Mouse (Mus musculus): ENCODE data around the gene Kif3a. TPM values are rescaled to one million over a fixed set of nuclear protein-coding genes. Genes with fewer than 3 reads are reported as not detected.

Gene Kif3a
- total and polyA plus RNA-seq, 2 experiments from 2014 or later: 6.1 to 23.7 TPM

DNA sequence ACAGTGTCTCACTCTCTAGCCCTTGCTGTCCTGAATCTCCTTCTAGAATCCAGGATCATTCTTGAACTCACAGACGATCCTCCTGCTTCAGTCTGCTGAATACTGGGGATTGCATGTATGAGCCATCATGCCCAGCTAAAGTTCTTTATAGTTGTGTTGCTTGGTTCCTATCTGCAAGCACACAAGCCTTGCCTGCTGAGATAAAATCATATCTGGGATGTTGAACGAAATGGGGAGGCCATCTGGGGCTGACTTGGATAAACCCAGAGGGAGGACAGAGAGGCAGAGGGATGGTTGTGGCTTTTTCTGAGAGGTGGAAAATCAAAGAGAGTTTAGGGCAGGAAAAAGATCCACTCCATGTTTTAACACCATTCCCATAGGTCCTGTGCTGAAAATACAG, 5.2 kb upstream of the Kif3a start:
- Histone ChIP-seq H3K27ac (ENCODE audit: low read depth) (no peak overlapping the region), H3K4me2 (ENCODE audit: low read depth, low read length) (no peak overlapping the region), H3K27me3 (ENCODE audit: control insufficient read depth, insufficient read depth, low read length) (no peaks in the 10 kb centered on the region), H3K4me1 (ENCODE audit: control insufficient read depth, insufficient read depth) (no peaks in the 10 kb centered on the region), H3K9ac (replicated peaks; ENCODE audit: low read depth, low read length) (no peak overlapping the region), H3K36me3 (replicated peaks; ENCODE audit: control insufficient read depth, insufficient read depth, low read length) (no peaks in the 10 kb centered on the region), H3K4me3 (ENCODE audit: low read depth, low read length) (no peak overlapping the region), H3K9me3 (replicated peaks; ENCODE audit: control insufficient read depth, low read length) (no peaks in the 10 kb centered on the region)
- DNase-seq (ENCODE audit: low spot score) (no peak), ATAC-seq (ENCODE audit: insufficient read depth, low read depth) (no peak)
- TF ChIP-seq EP300 (IDR thresholded peaks at IDR 0.05; ENCODE audit: low read depth) (no peak), CTCF (IDR thresholded peaks at IDR 0.05; ENCODE audit: low read depth) (no peak)
- 55% methylated on average over 2 of the region's 2 CpGs for WGBS

DNA sequence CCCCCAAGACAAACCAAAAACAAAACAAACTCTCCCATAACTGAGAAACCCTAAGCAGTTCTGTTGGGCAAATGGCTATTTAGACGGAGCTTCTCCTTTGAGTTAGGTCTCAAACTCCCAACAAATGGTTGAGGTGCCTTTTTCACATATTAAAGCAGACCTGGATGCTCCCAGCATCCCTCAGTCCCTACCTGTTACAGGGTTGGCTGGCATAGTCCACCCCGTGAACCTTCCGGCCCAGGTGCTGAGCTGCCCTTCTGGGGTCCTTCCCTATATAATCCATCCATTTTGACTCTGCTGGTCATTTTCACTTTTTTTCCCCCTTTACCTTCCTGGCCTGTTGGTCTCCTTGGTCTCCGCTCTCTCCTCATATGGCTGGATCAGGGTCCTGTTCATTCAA, 533 bp upstream of the Kif3a start:
- ATAC-seq (ENCODE audit: insufficient read depth, low read depth) (peak; percentile 7; the same call in 1 of the 2 replicates), DNase-seq (ENCODE audit: low spot score) (no peak)
- Histone ChIP-seq H3K36me3 (replicated peaks; ENCODE audit: control insufficient read depth, insufficient read depth, low read length) (no peaks in the 10 kb centered on the region), H3K4me3 (ENCODE audit: low read depth, low read length) (peak overlapping the region; percentile 81), H3K4me2 (ENCODE audit: low read depth, low read length) (peak overlapping the region; percentile 90), H3K9ac (replicated peaks; ENCODE audit: low read depth, low read length) (no peak overlapping the region), H3K9me3 (replicated peaks; ENCODE audit: control insufficient read depth, low read length) (no peaks in the 10 kb centered on the region), H3K27ac (ENCODE audit: low read depth) (no peak overlapping the region), H3K4me1 (ENCODE audit: control insufficient read depth, insufficient read depth) (peaks cover 7% of the 10 kb centered on the region), H3K27me3 (ENCODE audit: control insufficient read depth, insufficient read depth, low read length) (no peaks in the 10 kb centered on the region)
- TF ChIP-seq CTCF (IDR thresholded peaks at IDR 0.05; ENCODE audit: low read depth): no peak
- TF ChIP-seq EP300 (IDR thresholded peaks at IDR 0.05; ENCODE audit: low read depth): no peak
- 86% methylated on average over 4 of the region's 4 CpGs for WGBS

GRCm38 (mm10) chr11:53580562-53580961, 13.4 kb downstream of the Kif3a start:
- Histone ChIP-seq H3K27ac (ENCODE audit: low read depth) (no peak overlapping the region), H3K4me2 (ENCODE audit: low read depth, low read length) (no peak overlapping the region), H3K36me3 (replicated peaks; ENCODE audit: control insufficient read depth, insufficient read depth, low read length) (peaks cover 36% of the 10 kb centered on the region; the same call in 1 of the 2 replicates), H3K4me1 (ENCODE audit: control insufficient read depth, insufficient read depth) (no peaks in the 10 kb centered on the region), H3K9ac (replicated peaks; ENCODE audit: low read depth, low read length) (no peak overlapping the region), H3K27me3 (ENCODE audit: control insufficient read depth, insufficient read depth, low read length) (no peaks in the 10 kb centered on the region), H3K4me3 (ENCODE audit: low read depth, low read length) (no peak overlapping the region), H3K9me3 (replicated peaks; ENCODE audit: control insufficient read depth, low read length) (no peaks in the 10 kb centered on the region)
- ATAC-seq (ENCODE audit: insufficient read depth, low read depth): no peak
- TF ChIP-seq EP300 (IDR thresholded peaks at IDR 0.05; ENCODE audit: low read depth): no peak
- 100% methylated on average over 3 of the region's 3 CpGs for WGBS
- DNase-seq (ENCODE audit: low spot score): no peak

DNA sequence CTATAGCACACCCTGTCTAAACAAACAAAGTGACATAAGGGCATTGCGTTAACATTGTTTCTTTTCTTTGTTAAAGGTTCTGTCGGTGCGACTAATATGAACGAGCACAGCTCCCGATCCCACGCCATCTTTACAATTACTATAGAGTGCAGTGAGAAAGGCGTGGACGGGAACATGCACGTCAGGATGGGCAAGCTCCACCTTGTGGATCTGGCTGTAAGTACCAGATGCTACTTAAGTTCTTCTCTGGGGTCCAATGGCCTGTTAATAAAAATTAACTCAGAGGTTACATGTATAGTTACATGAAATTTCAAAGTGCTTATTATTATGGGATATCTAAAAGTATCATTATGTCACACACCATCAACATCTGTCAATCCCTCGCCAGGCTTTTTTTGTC, 16.0 kb downstream of the Kif3a start:
- TF ChIP-seq EP300 (IDR thresholded peaks at IDR 0.05; ENCODE audit: low read depth): no peak
- peak; percentile 36 for TF ChIP-seq CTCF (IDR thresholded peaks at IDR 0.05; ENCODE audit: low read depth)
- DNase-seq (ENCODE audit: low spot score) (no peak), ATAC-seq (ENCODE audit: insufficient read depth, low read depth) (no peak)
- Histone ChIP-seq H3K36me3 (replicated peaks; ENCODE audit: control insufficient read depth, insufficient read depth, low read length) (peaks cover 49% of the 10 kb centered on the region), H3K27ac (ENCODE audit: low read depth) (no peak overlapping the region), H3K4me1 (ENCODE audit: control insufficient read depth, insufficient read depth) (no peaks in the 10 kb centered on the region), H3K27me3 (ENCODE audit: control insufficient read depth, insufficient read depth, low read length) (no peaks in the 10 kb centered on the region), H3K4me3 (ENCODE audit: low read depth, low read length) (no peak overlapping the region), H3K4me2 (ENCODE audit: low read depth, low read length) (no peak overlapping the region), H3K9ac (replicated peaks; ENCODE audit: low read depth, low read length) (no peak overlapping the region), H3K9me3 (replicated peaks; ENCODE audit: control insufficient read depth, low read length) (no peaks in the 10 kb centered on the region)
- 72% methylated on average over 10 of the region's 10 CpGs for whole genome bisulfite sequencing

GRCm38 (mm10) chr11:53584849-53585248, 17.7 kb downstream of the Kif3a start:
- no peak for TF ChIP-seq EP300 (IDR thresholded peaks at IDR 0.05; ENCODE audit: low read depth)
- TF ChIP-seq CTCF (IDR thresholded peaks at IDR 0.05; ENCODE audit: low read depth): peak; percentile 70
- Histone ChIP-seq H3K9ac (replicated peaks; ENCODE audit: low read depth, low read length) (no peak overlapping the region), H3K4me2 (ENCODE audit: low read depth, low read length) (no peak overlapping the region), H3K27me3 (ENCODE audit: control insufficient read depth, insufficient read depth, low read length) (no peaks in the 10 kb centered on the region), H3K36me3 (replicated peaks; ENCODE audit: control insufficient read depth, insufficient read depth, low read length) (peaks cover 57% of the 10 kb centered on the region), H3K4me3 (ENCODE audit: low read depth, low read length) (no peak overlapping the region), H3K4me1 (ENCODE audit: control insufficient read depth, insufficient read depth) (no peaks in the 10 kb centered on the region), H3K9me3 (replicated peaks; ENCODE audit: control insufficient read depth, low read length) (no peaks in the 10 kb centered on the region), H3K27ac (ENCODE audit: low read depth) (no peak overlapping the region)
- WGBS: 45% methylated on average over 3 of the region's 3 CpGs
- ATAC-seq (ENCODE audit: insufficient read depth, low read depth) (no peak; the same call in 1 of the 2 replicates), DNase-seq (ENCODE audit: low spot score) (peak; percentile 33)

GRCm38 (mm10) chr11:53585510-53585909, 18.3 kb downstream of the Kif3a start:
- WGBS: 62% methylated on average over 6 of the region's 6 CpGs
- H3K36me3 ChIP-seq (replicated peaks; ENCODE audit: control insufficient read depth, insufficient read depth, low read length): peaks cover 52% of the 10 kb centered on the region
- ATAC-seq (ENCODE audit: insufficient read depth, low read depth): no peak

More at GRCm38 (mm10) chr11:53585510-53585909, 18.3 kb downstream of the Kif3a start:
- Histone ChIP-seq H3K4me1 (ENCODE audit: control insufficient read depth, insufficient read depth) (no peaks in the 10 kb centered on the region), H3K27ac (ENCODE audit: low read depth) (no peak overlapping the region), H3K4me3 (ENCODE audit: low read depth, low read length) (no peak overlapping the region), H3K27me3 (ENCODE audit: control insufficient read depth, insufficient read depth, low read length) (no peaks in the 10 kb centered on the region), H3K4me2 (ENCODE audit: low read depth, low read length) (no peak overlapping the region), H3K9me3 (replicated peaks; ENCODE audit: control insufficient read depth, low read length) (no peaks in the 10 kb centered on the region), H3K9ac (replicated peaks; ENCODE audit: low read depth, low read length) (no peak overlapping the region)
- no peak for DNase-seq (ENCODE audit: low spot score)
- TF ChIP-seq EP300 (IDR thresholded peaks at IDR 0.05; ENCODE audit: low read depth) (no peak), CTCF (IDR thresholded peaks at IDR 0.05; ENCODE audit: low read depth) (no peak)

Measured in heart, postnatal 0 days (tissue).